Mouse (Mus musculus): ENCODE measurements around the gene Gstt4. TPM values are rescaled to one million over a fixed set of nuclear protein-coding genes. Genes with fewer than 3 reads are reported as not detected.
A peak's percentile ranks its signal among the peaks of the same experiment; 100 is the strongest.
"Not testable (repeated sequence)": the region's sequence is repeated elsewhere in the genome, so short reads cannot be mapped to it uniquely, and the experiment has no call there.

The Gstt4 gene
- polyA plus RNA-seq (2015; fragmentation: Nextera tagmentation; extraction: Ambion mirVana): not detected in 2 replicates

GRCm38 (mm10) chr10:75822443-75822842 is at the start of gene Gstt4:
TSS of gene Gstt4 (minus strand) at chr10:75822543.
- no peaks in the 10 kb centered on the region for H3K4me1 ChIP-seq (replicated peaks)
- H3K9me3 ChIP-seq: no peaks in the 10 kb centered on the region; the same call in 1 of the 2 replicates
- no peak within 1 kb of the TSS for H3K4me2 ChIP-seq
- H3K27me3 ChIP-seq: no peaks in the 10 kb centered on the region
- no peak for ATAC-seq (ENCODE audit: low FRiP score)
- no peak within 1 kb of the TSS for H3K9ac ChIP-seq
- H3K4me3 ChIP-seq: no peak within 1 kb of the TSS
- 100% methylated on average over 2 of the region's 2 CpGs for WGBS
- H3K36me3 ChIP-seq: no peaks in the 10 kb centered on the region
- no peak within 1 kb of the TSS for H3K27ac ChIP-seq

- Histone ChIP-seq H3K4me2 (no peak overlapping the region), H3K9ac (no peak overlapping the region), H3K4me3 (no peak overlapping the region), H3K27me3 (no peaks in the 10 kb centered on the region), H3K4me1 (replicated peaks) (peaks cover 40% of the 10 kb centered on the region), H3K36me3 (peaks cover 17% of the 10 kb centered on the region), H3K27ac (0 out of 2 replicates have a peak overlapping the region, but pooled peaks have one; percentile 97), H3K9me3 (no peaks in the 10 kb centered on the region)
- ATAC-seq (ENCODE audit: low FRiP score): no peak
- 51% methylated on average over 5 of the region's 5 CpGs for WGBS
These were observed 39.2 kb upstream of the Gstt4 start for GRCm38 (mm10) chr10:75861587-75861986.

GRCm38 (mm10) chr10:75860746-75861145 is 38.4 kb upstream of the Gstt4 start:
- peak overlapping the region; percentile 97 for H3K27ac ChIP-seq
- peaks cover 40% of the 10 kb centered on the region for H3K4me1 ChIP-seq (replicated peaks)
- H3K4me3 ChIP-seq: peak overlapping the region; percentile 73
- H3K36me3 ChIP-seq: peaks cover 17% of the 10 kb centered on the region
- no peaks in the 10 kb centered on the region for H3K9me3 ChIP-seq
- ATAC-seq (ENCODE audit: low FRiP score): no peak
- peak overlapping the region; percentile 87; the same call in 1 of the 2 replicates for H3K9ac ChIP-seq
- WGBS: 16% methylated on average over 7 of the region's 7 CpGs
- peak overlapping the region; percentile 76 for H3K4me2 ChIP-seq
- no peaks in the 10 kb centered on the region for H3K27me3 ChIP-seq

GRCm38 (mm10) chr10:75859786-75860470 is 37.6 kb upstream of the Gstt4 start, which contains the start of gene Mif:
TSS of gene Mif (minus strand) at chr10:75860240.
- under 1% methylated on average over 46 of the region's 46 CpGs for WGBS
- peaks cover 17% of the 10 kb centered on the region for H3K36me3 ChIP-seq
- H3K4me2 ChIP-seq: peak within 1 kb of the TSS; percentile 76
- H3K4me1 ChIP-seq (replicated peaks): peaks cover 40% of the 10 kb centered on the region
- peak within 1 kb of the TSS; percentile 73 for H3K4me3 ChIP-seq
- H3K9me3 ChIP-seq, H3K27me3 ChIP-seq: not testable (repeated sequence)
- ATAC-seq (ENCODE audit: low FRiP score): peak; percentile 95
- peak within 1 kb of the TSS; percentile 97 for H3K27ac ChIP-seq
- peak within 1 kb of the TSS; percentile 87 for H3K9ac ChIP-seq

- no peaks in the 10 kb centered on the region for H3K27me3 ChIP-seq
- no peaks in the 10 kb centered on the region for H3K9me3 ChIP-seq
These were observed 36.9 kb upstream of the Gstt4 start for GRCm38 (mm10) chr10:75859107-75859746.

GRCm38 (mm10) chr10:75857598-75857997 is 35.3 kb upstream of the Gstt4 start:
- H3K4me2 ChIP-seq: 0 out of 2 replicates have a peak overlapping the region, but pooled peaks have one; percentile 4
- peak overlapping the region; percentile 49; the same call in 1 of the 2 replicates for H3K9ac ChIP-seq
- peaks cover 17% of the 10 kb centered on the region for H3K36me3 ChIP-seq
- no peak for ATAC-seq (ENCODE audit: low FRiP score)
- no peaks in the 10 kb centered on the region for H3K9me3 ChIP-seq
- H3K27me3 ChIP-seq: no peaks in the 10 kb centered on the region
- 97% methylated on average over 4 of the region's 4 CpGs for WGBS
- H3K4me1 ChIP-seq (replicated peaks): peaks cover 40% of the 10 kb centered on the region
- no peak overlapping the region for H3K27ac ChIP-seq
- H3K4me3 ChIP-seq: no peak overlapping the region

More at GRCm38 (mm10) chr10:75859107-75859746, 36.9 kb upstream of the Gstt4 start:
- WGBS: 2% methylated on average over 27 of the region's 27 CpGs
- Histone ChIP-seq H3K4me2 (peak overlapping the region; percentile 76), H3K36me3 (peaks cover 17% of the 10 kb centered on the region), H3K27ac (peak overlapping the region; percentile 97), H3K9ac (peak overlapping the region; percentile 87), H3K4me1 (replicated peaks) (peaks cover 40% of the 10 kb centered on the region), H3K4me3 (peak overlapping the region; percentile 73)
- ATAC-seq (ENCODE audit: low FRiP score): peak; percentile 73

GRCm38 (mm10) chr10:75856976-75857375 is 34.6 kb upstream of the Gstt4 start:
- ATAC-seq (ENCODE audit: low FRiP score): no peak
- WGBS: 80% methylated on average over 3 of the region's 3 CpGs

GRCm38 (mm10) chr10:75856155-75856907 is 34.0 kb upstream of the Gstt4 start:
- Histone ChIP-seq H3K4me2 (no peak overlapping the region), H3K9me3 (no peaks in the 10 kb centered on the region), H3K36me3 (peaks cover 17% of the 10 kb centered on the region), H3K4me1 (replicated peaks) (peaks cover 41% of the 10 kb centered on the region), H3K9ac (no peak overlapping the region; the same call in 1 of the 2 replicates), H3K4me3 (no peak overlapping the region), H3K27me3 (no peaks in the 10 kb centered on the region), H3K27ac (no peak overlapping the region)
- 85% methylated on average over 11 of the region's 11 CpGs for WGBS
- ATAC-seq (ENCODE audit: low FRiP score): no peak

More at GRCm38 (mm10) chr10:75856976-75857375, 34.6 kb upstream of the Gstt4 start:
- Histone ChIP-seq H3K4me2 (no peak overlapping the region), H3K27me3 (no peaks in the 10 kb centered on the region), H3K4me3 (no peak overlapping the region), H3K36me3 (peaks cover 17% of the 10 kb centered on the region), H3K9ac (0 out of 2 replicates have a peak overlapping the region, but pooled peaks have one; percentile 24), H3K4me1 (replicated peaks) (peaks cover 40% of the 10 kb centered on the region), H3K27ac (no peak overlapping the region), H3K9me3 (no peaks in the 10 kb centered on the region)

- no peak overlapping the region; the same call in 1 of the 2 replicates for H3K9ac ChIP-seq
- H3K4me3 ChIP-seq: no peak overlapping the region
- no peak overlapping the region for H3K27ac ChIP-seq
- H3K4me2 ChIP-seq: no peak overlapping the region
- peaks cover 17% of the 10 kb centered on the region for H3K36me3 ChIP-seq
- H3K9me3 ChIP-seq: no peaks in the 10 kb centered on the region
- 90% methylated on average over 15 of the region's 15 CpGs for WGBS
- H3K27me3 ChIP-seq: no peaks in the 10 kb centered on the region
- H3K4me1 ChIP-seq (replicated peaks): peaks cover 38% of the 10 kb centered on the region
- no peak for ATAC-seq (ENCODE audit: low FRiP score)
These were observed 33.2 kb upstream of the Gstt4 start for GRCm38 (mm10) chr10:75855416-75855981.

GRCm38 (mm10) chr10:75854791-75855190 is 32.4 kb upstream of the Gstt4 start:
- H3K9me3 ChIP-seq: no peaks in the 10 kb centered on the region
- H3K27me3 ChIP-seq: no peaks in the 10 kb centered on the region
- H3K4me1 ChIP-seq (replicated peaks): peaks cover 34% of the 10 kb centered on the region
- H3K36me3 ChIP-seq: peaks cover 17% of the 10 kb centered on the region
- H3K9ac ChIP-seq: no peak overlapping the region
- ATAC-seq (ENCODE audit: low FRiP score): no peak
- H3K27ac ChIP-seq: no peak overlapping the region
- WGBS: 92% methylated on average over 6 of the region's 6 CpGs
- H3K4me3 ChIP-seq: no peak overlapping the region
- H3K4me2 ChIP-seq: no peak overlapping the region

- 50% methylated on average over 5 of the region's 5 CpGs for WGBS
- Histone ChIP-seq H3K36me3 (peaks cover 17% of the 10 kb centered on the region), H3K27ac (no peak overlapping the region), H3K4me3 (no peak overlapping the region), H3K4me2 (no peak overlapping the region), H3K4me1 (replicated peaks) (peaks cover 32% of the 10 kb centered on the region), H3K27me3 (no peaks in the 10 kb centered on the region), H3K9me3 (no peaks in the 10 kb centered on the region), H3K9ac (no peak overlapping the region)
- ATAC-seq (ENCODE audit: low FRiP score): no peak
These were observed 31.8 kb upstream of the Gstt4 start for GRCm38 (mm10) chr10:75854096-75854495.

Measured in hindbrain, embryonic 13.5 days (tissue).